Mouse (Mus musculus) gastrocnemius, postnatal 4 days (tissue): Measurements from ENCODE around the gene 4930426L09Rik. TPM values are rescaled to one million over a fixed set of nuclear protein-coding genes. Genes with fewer than 3 reads are reported as not detected.
A peak's percentile ranks its signal among the peaks of the same experiment; 100 is the strongest.

ENCODE experiments used
- DNase-seq, 2 experiments: peaks; one replicate each; pipeline ENCODE4 v3.0.0; 2021 to 2022; ENCODE audit warnings: low spot score in 2 of 2, mixed read lengths in 2 of 2
- long read RNA-seq, 2 experiments: library from polyadenylated mRNA; stranded (forward); transcript quantifications; one replicate each; pipeline ENCODE4 v2.0.0; 2021
- total RNA-seq, 2 experiments: library from RNA; stranded (reverse); gene quantifications; 2 replicates each; pipeline ENCODE4 v1.2.3; 2021

Gene 4930426L09Rik
- total RNA-seq, result under 1 TPM; 0.23 to 0.49 TPM
- long read RNA-seq, experiment 1, partial matches to known transcripts, result 0 of 1 reads
- long read RNA-seq, experiment 1, other reads (novel, unspliced or antisense), result 0 of 1 reads
- long read RNA-seq, experiment 2, result 0 reads

DNA sequence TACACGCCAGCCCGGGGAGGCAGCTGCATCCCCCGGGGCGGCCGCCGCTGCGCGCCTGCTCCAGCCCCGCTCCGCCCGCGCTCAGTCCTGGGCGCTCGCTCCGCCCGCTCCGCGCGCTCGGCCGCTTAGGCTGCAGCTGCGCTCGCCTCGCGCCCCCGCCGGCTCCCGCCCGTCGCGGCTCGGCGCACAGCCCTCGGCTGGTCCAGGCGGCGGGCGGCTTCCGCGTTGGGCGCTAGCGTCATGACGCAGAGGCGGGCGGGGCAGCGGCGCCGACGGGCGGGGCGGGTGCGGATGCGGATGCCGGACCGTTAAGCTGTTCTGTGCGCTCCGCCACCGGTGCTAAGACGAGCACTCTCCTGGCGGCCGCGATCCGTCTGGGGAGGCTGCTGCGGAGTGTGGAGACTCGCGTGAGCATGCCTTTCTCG lies at the start of gene 4930426L09Rik, which contains the start of gene Pip4k2a:
4930426L09Rik (plus strand) TSS at position 290 of the 425 bp plus-strand sequence.
Pip4k2a (minus strand) TSS at position 73 of the 425 bp plus-strand sequence.
- DNase-seq, result peak; percentile 93

DNA sequence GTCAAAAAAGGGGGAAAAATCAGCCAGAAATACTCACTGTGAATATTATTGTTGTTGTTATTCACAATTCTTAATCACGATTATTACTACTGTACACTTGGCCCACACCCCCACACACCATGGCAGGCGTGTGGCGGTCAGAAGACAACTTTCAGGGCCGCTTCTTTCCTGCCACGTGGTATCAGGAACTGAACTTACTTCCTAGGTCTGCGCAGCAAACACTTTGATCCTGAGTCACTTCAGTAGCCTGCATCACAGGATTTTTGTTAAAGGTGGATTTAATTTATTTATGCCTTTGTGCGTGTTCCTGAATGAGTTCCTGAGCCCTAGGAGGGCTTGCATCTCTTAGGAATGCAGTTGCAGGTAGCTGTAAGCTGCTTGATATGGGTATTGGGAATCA lies 49.4 kb upstream of the 4930426L09Rik start:
- DNase-seq, result no peak

DNA sequence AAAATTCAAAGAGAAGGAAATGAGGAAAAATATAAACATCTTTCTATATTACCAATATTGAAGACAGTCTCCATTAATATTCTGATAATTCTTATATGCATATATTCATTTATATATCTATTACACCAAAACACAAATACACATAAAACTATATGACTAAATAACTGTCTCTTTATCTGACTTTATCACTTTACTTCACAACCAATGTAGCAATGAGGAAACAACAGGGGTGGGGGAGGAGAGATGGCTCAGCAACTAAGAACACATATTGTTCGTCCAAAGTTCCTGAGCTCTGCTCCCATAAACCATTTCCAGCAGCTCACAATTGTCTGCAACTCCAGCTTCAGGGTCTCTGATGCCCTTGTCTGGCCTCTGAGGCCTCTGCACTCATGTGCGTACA lies 47.4 kb upstream of the 4930426L09Rik start:
- DNase-seq, result no peak

DNA sequence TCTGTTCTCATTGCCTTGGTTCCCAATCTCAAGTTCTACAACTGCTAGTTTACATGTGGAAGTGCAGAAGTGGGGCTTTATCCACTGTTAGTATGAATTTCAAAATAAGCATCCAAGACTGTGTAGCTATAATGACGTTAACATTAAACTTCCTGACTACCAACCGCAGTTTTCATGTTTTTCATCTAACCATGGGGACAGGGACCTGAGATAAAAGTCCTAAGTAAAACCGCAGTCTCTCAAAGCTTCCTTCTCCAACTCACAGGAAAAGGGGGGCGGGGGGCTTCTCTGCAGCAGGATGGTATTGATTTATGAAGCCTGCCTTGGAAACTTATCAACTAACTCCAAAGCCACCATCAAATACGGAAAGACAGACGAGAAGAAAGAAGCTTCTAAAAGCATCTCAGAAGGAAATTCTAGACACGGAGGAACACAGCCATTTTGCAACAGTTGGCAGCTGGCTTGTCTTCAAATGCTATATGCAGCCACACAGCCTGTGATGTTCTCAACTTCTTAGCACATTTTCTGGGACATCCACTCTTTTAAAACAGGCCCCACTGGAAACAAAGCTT lies 46.0 kb upstream of the 4930426L09Rik start:
- no peak for DNase-seq

DNA sequence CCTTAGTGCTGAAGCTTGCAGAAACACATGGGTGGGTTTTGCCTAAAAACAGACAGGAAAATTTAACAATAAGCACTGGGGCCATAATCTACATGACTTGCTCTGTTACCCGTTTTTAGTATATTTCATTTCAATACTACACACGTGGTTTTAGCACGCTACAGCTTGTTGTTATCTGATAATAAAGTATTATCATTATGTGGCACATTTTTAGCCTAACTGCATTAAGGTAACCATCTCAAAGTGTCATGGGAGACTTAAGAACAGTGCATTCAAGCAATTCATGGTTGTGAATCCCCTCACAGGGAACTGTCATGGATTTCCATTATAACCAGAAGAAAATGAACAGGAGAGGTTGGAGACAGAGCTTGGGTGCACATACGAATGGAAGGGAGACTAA lies 43.7 kb upstream of the 4930426L09Rik start:
- DNase-seq, result no peak

DNA sequence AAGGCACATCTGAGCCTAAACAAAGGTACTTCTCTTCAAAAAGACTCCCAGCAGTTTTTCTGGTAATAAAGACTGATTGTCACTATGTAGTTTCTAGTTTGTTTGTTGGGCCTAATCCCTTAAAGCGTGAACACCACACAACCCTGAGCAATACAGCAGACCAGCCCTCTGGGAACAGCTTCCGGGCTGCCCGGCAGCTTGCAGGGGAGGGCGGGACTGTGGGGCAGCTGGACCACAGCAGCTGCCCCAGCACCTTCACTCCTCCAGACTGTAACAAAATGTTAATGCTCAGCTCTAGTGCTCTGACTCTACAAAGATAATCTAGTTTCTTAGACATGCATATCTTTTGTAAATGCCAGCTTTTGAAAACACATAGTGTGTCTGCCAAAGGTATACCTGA lies 43.1 kb upstream of the 4930426L09Rik start:
- DNase-seq, result no peak

DNA sequence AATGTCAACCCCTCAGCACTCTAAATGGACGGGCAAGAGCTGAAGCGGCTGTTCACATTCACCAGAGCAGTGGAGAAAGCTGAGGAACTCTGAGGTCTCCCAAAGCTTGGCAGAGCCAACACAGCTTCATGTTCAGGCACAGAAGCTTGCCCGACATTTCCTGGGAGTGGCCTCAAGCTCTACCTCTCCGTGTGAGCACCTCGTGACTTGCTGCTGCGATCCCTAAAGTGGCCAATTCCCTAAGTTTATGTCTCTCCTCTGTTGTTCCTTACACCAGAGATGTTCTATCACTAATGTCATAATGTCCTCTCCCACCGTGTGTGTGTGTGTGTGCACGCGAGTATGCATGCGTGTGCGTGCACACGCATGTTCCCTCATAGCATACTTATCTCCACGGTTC lies 42.5 kb upstream of the 4930426L09Rik start:
- no peak for DNase-seq

DNA sequence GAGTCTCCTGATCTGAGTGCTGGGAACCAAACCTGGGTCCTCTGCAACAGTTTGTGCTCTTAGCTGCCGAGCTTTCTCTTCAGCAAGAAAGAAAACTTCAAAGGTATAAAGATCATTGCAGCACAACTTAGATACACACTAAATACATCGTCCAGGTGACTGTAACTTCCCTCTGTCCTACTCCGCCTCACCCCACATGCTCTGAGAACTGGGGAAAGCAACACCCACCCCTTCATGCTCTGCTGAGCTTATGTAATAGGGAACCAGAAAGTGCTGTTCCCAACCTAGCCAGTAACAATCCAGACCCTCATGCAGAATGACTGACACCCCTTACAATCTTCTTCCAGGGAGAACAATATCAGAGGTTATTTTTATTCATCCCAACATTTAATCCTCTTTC lies 41.7 kb upstream of the 4930426L09Rik start:
- DNase-seq, result no peak

DNA sequence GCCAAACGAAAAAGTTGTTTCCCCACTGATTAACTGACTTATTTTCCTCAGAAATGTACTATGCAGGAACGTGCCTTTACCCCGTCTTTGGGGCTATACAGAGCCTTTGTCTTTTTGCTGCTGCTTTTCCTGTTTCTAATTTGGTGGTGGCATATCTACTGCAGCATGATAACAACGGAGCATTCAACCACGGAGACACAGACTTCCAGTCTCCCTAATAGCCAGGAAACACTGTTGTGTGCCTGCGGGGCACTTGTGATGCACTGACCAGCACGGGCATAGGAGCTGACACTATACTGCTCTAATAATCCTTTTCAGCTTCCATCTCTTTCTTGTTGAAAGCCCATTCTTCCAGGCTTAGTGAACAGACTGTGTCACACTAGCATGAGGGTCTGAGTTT lies 41.2 kb upstream of the 4930426L09Rik start:
- no peak for DNase-seq

DNA sequence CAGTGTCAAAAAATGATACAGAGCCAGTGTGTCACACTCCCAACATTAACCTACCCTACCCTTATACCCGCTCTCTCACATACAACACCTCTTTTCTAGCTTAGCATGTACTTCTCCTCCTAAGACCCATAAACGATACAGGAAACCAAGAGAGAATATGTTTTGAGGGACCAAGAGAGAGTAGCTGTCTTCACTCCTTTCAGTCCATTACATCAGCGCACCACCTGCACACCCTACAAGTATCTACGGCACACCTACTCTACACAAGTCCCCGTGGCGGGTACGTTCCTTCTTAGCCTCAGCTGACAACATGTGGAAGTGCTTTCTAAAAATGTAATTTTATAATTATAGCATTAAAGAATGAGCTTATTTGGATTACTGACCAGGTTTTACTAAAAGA lies 40.7 kb upstream of the 4930426L09Rik start:
- no peak for DNase-seq

DNA sequence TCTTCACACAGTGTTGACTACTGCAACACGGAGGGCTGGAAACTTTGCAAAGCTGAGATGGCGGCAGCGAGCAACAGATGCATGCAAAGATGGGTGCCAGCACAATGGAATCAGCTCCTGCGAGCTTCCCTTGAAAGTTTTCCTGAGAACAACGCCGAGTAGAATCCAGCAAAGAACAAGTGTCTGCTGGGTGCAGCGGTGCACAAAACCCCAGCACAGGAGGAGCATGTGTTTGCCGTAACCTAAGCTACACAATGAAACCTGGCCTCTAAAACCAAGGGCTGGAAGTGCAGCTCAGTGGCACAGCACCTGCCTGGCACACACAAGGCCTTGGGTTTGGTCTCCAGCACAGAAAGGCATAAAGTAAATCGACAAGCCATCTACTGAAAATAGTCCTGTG lies 40.1 kb upstream of the 4930426L09Rik start:
- DNase-seq, result no peak

DNA sequence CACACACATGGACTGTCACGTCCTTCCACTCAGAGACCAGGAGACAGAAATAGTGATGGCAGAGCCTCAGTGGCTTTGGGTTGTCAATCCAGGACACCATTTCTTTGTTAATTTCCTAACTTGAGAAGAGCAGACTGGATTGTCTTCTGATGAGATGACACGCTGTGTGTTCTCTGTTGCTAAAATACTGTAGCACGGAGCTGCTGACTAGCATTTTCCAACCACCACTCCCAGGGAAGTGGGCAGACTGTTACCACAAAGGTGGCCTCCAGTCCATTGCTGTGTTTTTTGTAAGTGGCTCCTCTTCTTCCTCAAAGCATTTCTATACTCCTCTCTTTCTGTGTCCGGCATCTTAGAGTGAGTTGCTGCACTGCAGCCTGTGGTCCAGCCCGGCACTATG lies 39.6 kb upstream of the 4930426L09Rik start:
- DNase-seq, result no peak

DNA sequence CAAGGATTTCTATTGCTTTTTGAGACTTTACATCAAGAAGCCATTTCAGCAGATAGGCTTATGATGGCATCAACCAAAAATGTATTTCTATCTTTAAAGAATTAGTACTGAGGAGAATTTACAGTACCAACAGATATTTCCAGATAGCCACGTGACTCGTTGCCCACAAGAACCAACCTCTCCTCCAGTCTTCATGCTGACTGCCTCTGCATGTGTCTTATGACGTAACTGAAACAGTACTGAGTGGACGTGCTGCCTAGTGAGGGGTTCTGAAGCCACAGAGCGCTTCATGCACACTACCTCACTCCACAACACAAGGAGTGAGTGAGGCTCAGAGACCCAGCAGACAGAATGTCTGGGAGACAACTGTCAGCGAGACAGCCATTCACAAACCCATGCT lies 39.1 kb upstream of the 4930426L09Rik start:
- DNase-seq, result no peak

DNA sequence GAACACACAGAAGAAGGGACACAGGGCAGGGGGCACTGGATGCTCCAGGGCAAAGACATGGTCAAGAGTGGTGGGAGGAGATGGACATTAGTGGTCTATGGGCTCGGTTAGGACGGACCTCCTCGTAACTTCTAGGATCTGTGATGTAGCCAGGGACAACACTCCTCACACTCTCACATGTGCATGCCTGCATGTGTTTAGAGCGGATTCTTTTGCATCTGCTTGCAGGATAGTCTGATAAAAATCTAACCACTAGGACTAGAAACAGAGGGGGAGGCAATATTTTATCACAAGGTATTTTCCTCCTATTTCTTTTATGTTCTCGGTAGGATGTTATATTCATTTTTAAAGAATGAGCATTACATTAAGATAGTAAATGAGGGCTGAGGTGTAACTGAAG lies 38.6 kb upstream of the 4930426L09Rik start:
- no peak for DNase-seq

DNA sequence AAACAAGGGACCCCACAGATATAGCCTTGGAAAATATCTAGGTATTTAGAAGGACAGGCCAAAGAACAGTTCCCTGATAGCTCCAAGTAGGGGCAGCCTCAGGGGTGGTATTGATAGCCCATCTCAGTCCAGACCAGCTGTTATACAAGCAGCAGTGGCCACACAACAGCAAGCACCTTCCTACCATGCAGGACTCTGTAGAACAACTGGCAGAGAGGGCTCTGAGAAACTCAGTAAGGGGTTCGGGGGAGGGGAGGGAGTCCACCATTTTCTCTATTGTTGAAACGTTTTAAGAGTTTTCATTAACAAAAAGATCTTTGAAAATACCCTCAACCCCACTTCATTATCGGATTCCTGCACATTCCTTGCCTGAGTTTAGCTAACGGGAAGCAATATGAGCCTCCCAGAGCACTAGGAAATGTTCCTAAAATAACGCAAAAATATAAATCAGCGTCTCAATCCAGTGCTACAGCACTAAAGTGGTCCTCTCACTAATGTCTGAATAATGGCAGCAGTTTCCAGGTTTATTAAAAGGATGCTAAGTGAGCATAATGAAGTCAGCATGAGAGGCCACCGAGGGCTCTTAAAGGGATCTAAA lies 37.7 kb upstream of the 4930426L09Rik start:
- DNase-seq, result no peak

DNA sequence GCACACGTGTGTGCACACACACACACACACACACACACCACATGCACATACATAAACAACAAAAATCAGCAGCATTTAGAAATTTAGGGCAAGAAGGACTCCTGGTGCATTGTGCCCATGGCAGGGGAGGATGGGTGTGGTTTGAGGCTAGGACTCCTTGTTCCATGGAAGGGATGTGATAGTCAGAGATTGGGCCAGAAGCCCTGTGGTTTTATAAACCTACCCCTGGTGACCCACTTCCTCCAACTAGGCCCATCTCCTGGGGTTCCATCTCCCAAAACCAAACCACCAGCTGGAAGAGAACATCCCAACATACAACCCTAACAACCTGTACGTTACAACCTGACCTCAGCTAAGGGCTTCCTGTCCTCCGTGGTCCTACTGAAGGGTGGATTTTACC lies 35.6 kb upstream of the 4930426L09Rik start:
- DNase-seq, result no peak

DNA sequence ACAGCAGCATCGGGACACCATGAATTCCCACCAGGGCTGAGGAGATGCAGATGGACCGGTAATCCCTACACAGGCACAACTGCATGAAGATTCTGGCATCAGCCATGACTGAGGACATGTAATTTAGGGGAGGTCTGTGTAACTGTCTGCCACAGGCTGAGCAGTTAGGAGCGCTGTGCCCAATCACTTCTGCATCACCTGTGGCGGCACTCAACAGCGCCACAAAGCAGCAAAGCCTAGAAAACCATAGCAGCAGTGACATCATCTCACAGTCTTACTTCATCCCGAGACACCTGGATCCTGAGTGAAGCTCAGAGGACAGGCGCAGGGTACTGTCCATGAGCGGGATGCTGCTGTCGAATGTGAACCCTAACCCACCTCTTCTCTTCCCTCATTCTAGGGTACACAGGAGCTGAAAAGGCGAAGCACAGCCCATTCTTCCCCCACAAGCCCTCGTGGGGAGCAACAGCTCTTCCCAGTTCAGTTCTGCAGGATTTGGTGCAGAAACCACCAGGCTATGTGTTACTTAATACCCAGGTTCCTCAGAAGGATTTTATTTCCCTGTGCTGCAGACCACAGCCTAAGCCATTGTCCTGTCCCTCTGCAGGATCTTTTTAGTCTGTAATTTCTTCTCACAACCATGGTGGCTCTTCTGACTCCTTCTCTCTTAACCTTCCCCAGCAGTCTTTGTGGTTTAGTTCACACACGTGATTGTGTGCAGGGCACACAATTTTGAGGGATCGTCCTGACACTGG lies 34.7 kb upstream of the 4930426L09Rik start:
- no peak for DNase-seq

DNA sequence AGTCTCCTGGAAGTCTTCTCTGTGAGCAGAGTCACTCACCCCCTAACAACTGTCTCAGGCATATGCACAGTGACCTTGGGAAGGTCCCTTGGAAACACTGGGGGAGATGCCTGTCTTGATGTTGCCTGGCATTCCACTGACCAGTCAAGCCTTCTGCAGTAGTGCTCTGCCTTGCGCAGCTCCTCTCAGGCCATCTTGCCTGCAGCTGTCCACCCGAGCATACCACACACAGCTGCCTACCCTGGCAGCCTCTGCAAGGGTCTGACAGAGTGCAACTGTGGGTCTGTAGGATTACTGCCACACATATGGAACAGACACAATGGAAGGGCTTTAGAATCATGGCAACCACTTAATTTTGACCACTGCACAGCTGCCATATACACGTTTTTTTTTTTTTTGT lies 33.0 kb upstream of the 4930426L09Rik start:
- no peak for DNase-seq

DNA sequence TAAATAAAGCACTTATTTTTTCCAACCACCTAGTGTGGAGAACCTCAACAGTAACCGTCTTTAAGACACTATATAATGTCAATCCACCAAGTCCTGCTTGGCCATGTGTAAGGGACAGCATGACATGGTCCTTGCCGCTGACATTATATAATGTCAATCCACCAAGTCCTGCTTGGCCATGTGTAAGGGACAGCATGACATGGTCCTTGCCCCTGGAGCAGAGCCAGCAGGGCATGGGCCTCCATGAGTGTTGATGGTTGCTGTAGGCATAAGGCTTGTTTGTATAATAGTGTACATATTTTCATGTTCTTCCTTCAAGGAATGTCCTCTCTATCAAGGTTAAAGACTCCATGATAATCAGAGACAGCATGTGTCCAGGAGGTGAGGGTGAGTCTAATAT lies 32.2 kb upstream of the 4930426L09Rik start:
- DNase-seq, result no peak

DNA sequence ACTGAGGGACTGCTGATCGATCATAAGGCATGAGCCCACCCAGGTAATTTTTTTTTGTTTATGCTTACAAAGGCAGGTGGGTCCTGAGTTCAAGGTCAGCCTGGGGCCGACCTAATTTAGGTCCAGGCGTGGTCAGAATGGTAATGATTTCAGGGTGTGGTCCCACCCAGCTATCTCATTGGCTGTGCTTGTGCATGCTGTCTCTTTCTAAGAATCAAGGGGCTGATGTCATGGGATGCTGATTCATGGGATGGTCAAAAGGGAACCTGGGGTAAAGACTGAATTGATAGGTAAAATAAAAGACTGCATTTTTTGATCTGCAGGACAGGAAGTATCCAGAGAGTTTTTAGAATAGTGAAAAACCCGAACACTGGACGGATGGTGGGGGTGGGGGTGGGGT lies 31.6 kb upstream of the 4930426L09Rik start:
- no peak for DNase-seq

DNA sequence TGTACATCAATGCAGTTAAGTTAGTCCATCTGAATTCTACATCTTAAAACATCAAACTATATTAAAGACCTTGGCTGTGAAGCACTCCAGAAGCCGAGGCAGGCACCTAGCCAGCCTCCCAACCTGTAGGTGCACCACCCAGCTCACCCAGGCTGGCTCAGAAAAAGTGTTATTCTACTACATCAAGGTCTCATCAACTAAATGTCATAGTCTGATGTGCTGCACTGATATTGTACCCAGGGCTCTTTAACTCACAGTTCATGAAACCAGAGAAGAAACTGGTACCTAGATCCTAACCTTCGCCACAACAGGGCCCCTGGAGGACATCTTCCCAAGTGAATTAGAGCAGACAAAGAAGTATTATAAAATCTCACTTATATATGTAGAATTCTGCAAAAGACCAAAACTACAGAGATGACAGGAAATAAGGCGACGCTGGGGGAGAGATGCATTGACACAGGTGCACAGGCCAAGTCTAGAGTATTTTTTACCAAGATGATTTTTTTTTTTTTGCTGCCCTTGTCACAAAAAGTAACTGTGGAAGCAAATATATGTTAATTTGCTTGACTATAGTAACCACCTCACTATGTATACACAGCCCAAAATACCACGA lies 30.6 kb upstream of the 4930426L09Rik start:
- no peak for DNase-seq
